Mouse (Mus musculus) myocyte (in vitro differentiated cells): Measurements from ENCODE around the gene Plekhd1. TPM values are rescaled to one million over a fixed set of nuclear protein-coding genes. Genes with fewer than 3 reads are reported as not detected.

Source experiments
- H3K27me3 ChIP-seq: one replicate; pipeline ENCODE4 v1.6.1; 2011; ENCODE audit not compliant: control insufficient read depth, insufficient read depth, insufficient read length
- H3K36me3 ChIP-seq: one replicate; pipeline ENCODE4 v1.6.1; 2011; ENCODE audit not compliant: control insufficient read depth, insufficient read depth
- H3K4me2 ChIP-seq: one replicate; pipeline ENCODE4 v1.6.1; 2011; ENCODE audit warnings: low read depth, control low read depth
- H3K4me3 ChIP-seq: one replicate; pipeline ENCODE4 v1.5.1; 2011; ENCODE audit warnings: mild to moderate bottlenecking, control low read depth, moderate library complexity
- H3K79me2 ChIP-seq: one replicate; pipeline ENCODE4 v1.6.1; 2011; ENCODE audit not compliant: control insufficient read depth, insufficient read depth
- H3ac ChIP-seq: one replicate; pipeline ENCODE4 v1.6.1; 2011; ENCODE audit not compliant: control insufficient read depth, insufficient read length
- CEBPB ChIP-seq: IDR thresholded peaks from 2 replicates; pipeline ENCODE4 v1.6.1; 2011; ENCODE audit warnings: mild to moderate bottlenecking, moderate library complexity; ENCODE audit not compliant: poor library complexity, insufficient read depth, severe bottlenecking
- E2F4 ChIP-seq: IDR thresholded peaks from one replicate; pipeline ENCODE4 v1.6.1; 2011; ENCODE audit warnings: mild to moderate bottlenecking, control low read depth, moderate library complexity; ENCODE audit not compliant: insufficient read depth
- MAX ChIP-seq: IDR thresholded peaks from one replicate; pipeline ENCODE4 v1.6.1; 2011; ENCODE audit warnings: low read depth, mild to moderate bottlenecking, control low read depth
- MYOD1 ChIP-seq, 3 experiments: IDR thresholded peaks; one replicate each; pipeline ENCODE4 v1.6.1; 2011; ENCODE audit warnings: control low read depth in 2 of 3, low read depth in 2 of 3, mild to moderate bottlenecking in 2 of 3, moderate library complexity in 1 of 3; ENCODE audit not compliant: insufficient read length in 2 of 3, control insufficient read depth in 1 of 3
- MYOG ChIP-seq, 3 experiments: IDR thresholded peaks; one replicate each; pipeline ENCODE4 v1.6.1; 2011; ENCODE audit warnings: control low read depth in 2 of 3, low read depth in 2 of 3, mild to moderate bottlenecking in 2 of 3; ENCODE audit not compliant: insufficient read length in 2 of 3, control insufficient read depth in 1 of 3, insufficient read depth in 1 of 3
- POLR2A ChIP-seq: IDR thresholded peaks from one replicate; pipeline ENCODE4 v1.6.1; 2011; ENCODE audit warnings: low read depth, mild to moderate bottlenecking, control low read depth, moderate library complexity; ENCODE audit not compliant: insufficient read length
- POLR2AphosphoS2 ChIP-seq: IDR thresholded peaks from one replicate; pipeline ENCODE4 v1.6.1; 2011; ENCODE audit warnings: low read depth, control low read depth; ENCODE audit not compliant: insufficient read length
- REST ChIP-seq: IDR thresholded peaks from one replicate; pipeline ENCODE4 v1.6.1; 2011; ENCODE audit warnings: mild to moderate bottlenecking, control low read depth, moderate library complexity; ENCODE audit not compliant: insufficient read depth, insufficient read length
- SRF ChIP-seq: IDR thresholded peaks from one replicate; pipeline ENCODE4 v1.6.1; 2011; ENCODE audit warnings: low read depth; ENCODE audit not compliant: control insufficient read depth, insufficient read length
- TCF12 ChIP-seq: IDR thresholded peaks from one replicate; pipeline ENCODE4 v1.6.1; 2011; ENCODE audit warnings: mild to moderate bottlenecking, control low read depth; ENCODE audit not compliant: poor library complexity, insufficient read depth, severe bottlenecking
- TCF3 ChIP-seq: IDR thresholded peaks from one replicate; pipeline ENCODE4 v1.6.1; 2011; ENCODE audit warnings: low read depth, control low read depth; ENCODE audit not compliant: insufficient read length
- USF1 ChIP-seq: IDR thresholded peaks from one replicate; pipeline ENCODE4 v1.6.1; 2011; ENCODE audit warnings: low read depth, mild to moderate bottlenecking, control low read depth, moderate library complexity
- polyA plus RNA-seq: library from polyadenylated mRNA; unstranded; fragments of >200 nt; fragmentation: generic; extraction: Trizol; gene quantifications from one replicate; pipeline ENCODE4 v1.2.1, GENCODE M21; 2012; ENCODE audit warnings: missing spikeins

Gene Plekhd1
- polyA plus RNA-seq, 1 experiment: not detected

DNA sequence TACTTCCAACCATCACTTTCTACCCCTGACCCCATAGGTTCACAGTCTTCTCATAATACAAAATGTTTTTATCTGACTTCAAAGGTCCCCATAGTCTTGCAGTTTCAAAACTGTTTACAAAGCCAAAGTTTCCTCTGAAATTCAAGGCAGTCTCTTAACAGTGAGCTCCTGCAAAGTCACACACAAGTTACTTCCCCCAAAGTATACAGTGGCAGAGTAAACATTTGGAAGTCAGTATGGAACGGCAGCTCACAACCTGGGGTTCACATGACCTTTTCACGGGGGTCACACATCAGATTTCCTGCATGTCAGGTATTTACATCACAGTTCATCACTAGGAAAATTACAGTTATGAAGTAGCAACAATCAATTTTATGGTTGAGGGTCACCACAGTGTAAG, 28.5 kb upstream of the Plekhd1 start:
- TF ChIP-seq USF1 (no peak), E2F4 (no peak), POLR2A (no peak), TCF3 (no peak), CEBPB (no peak), POLR2AphosphoS2 (no peak), MAX (no peak), TCF12 (no peak), MYOG (IDR thresholded peaks at IDR 0.05; ENCODE audit: control insufficient read depth in 1 of 3, insufficient read depth in 1 of 3, insufficient read length in 2 of 3, low read depth in 2 of 3) (no peak)
- Histone ChIP-seq H3K4me3 (no peak overlapping the region), H3K4me2 (no peak overlapping the region), H3ac (no peak overlapping the region), H3K36me3 (peaks cover 17% of the 10 kb centered on the region), H3K79me2 (no peaks in the 10 kb centered on the region), H3K27me3 (no peaks in the 10 kb centered on the region)

- H3ac ChIP-seq: no peak overlapping the region
- peaks cover 26% of the 10 kb centered on the region for H3K36me3 ChIP-seq
- H3K4me2 ChIP-seq: no peak overlapping the region
- no peak overlapping the region for H3K4me3 ChIP-seq
- no peaks in the 10 kb centered on the region for H3K27me3 ChIP-seq
- H3K79me2 ChIP-seq: no peaks in the 10 kb centered on the region
- TF ChIP-seq TCF12 (no peak), POLR2AphosphoS2 (no peak), TCF3 (no peak), MYOG (IDR thresholded peaks at IDR 0.05; ENCODE audit: control insufficient read depth in 1 of 3, insufficient read depth in 1 of 3, insufficient read length in 2 of 3, low read depth in 2 of 3) (no peak), MYOD1 (IDR thresholded peaks at IDR 0.05; ENCODE audit: control insufficient read depth in 1 of 3, insufficient read length in 2 of 3, low read depth in 2 of 3) (no peak), REST (no peak), E2F4 (no peak), MAX (no peak), CEBPB (no peak), POLR2A (no peak), SRF (no peak), USF1 (no peak)
Measured at GRCm38 (mm10) chr12:80668391-80668790, 24.0 kb upstream of the Plekhd1 start.

- TF ChIP-seq REST: no peak
- TF ChIP-seq E2F4: no peak
- TF ChIP-seq SRF: no peak
- no peak for TF ChIP-seq POLR2A
- TF ChIP-seq MYOG (IDR thresholded peaks at IDR 0.05; ENCODE audit: control insufficient read depth in 1 of 3, insufficient read depth in 1 of 3, insufficient read length in 2 of 3, low read depth in 2 of 3): no peak
- no peak for TF ChIP-seq POLR2AphosphoS2
- no peak for TF ChIP-seq MYOD1 (IDR thresholded peaks at IDR 0.05; ENCODE audit: control insufficient read depth in 1 of 3, insufficient read length in 2 of 3, low read depth in 2 of 3)
- TF ChIP-seq MAX: no peak
- TF ChIP-seq CEBPB: no peak
- no peak for TF ChIP-seq TCF3
- TF ChIP-seq TCF12: no peak
- TF ChIP-seq USF1: no peak
- H3K36me3 ChIP-seq: peaks cover 30% of the 10 kb centered on the region
Measured at GRCm38 (mm10) chr12:80673170-80673569, 19.2 kb upstream of the Plekhd1 start.

DNA sequence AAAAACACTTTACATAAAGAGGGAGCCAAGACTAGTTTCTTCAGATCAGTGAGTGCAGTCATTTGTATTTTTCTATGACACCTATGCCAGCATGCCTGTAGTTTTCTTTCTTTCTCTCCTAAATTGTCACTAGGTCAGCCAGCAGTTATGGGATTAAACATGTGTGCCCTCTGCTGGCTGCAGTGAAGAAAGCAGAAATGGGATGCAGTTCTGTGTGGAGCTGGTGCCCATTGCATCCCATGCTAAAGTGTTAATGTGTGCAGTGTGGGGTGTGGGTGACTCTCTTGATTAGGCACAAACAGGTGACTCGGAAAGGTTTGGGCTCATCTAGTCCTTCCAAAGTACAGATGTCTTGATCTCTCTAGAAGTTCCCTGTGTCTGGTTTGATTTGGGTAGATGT, 11.1 kb upstream of the Plekhd1 start:
- H3K4me2 ChIP-seq: no peak overlapping the region
- no peak overlapping the region for H3ac ChIP-seq
- no peaks in the 10 kb centered on the region for H3K27me3 ChIP-seq
- H3K36me3 ChIP-seq: no peaks in the 10 kb centered on the region
- H3K4me3 ChIP-seq: no peak overlapping the region
- H3K79me2 ChIP-seq: no peaks in the 10 kb centered on the region
- TF ChIP-seq SRF: no peak
- TF ChIP-seq TCF12: no peak
- no peak for TF ChIP-seq TCF3
- no peak for TF ChIP-seq CEBPB
- no peak for TF ChIP-seq USF1
- no peak for TF ChIP-seq MYOD1 (IDR thresholded peaks at IDR 0.05; ENCODE audit: control insufficient read depth in 1 of 3, insufficient read length in 2 of 3, low read depth in 2 of 3)
- TF ChIP-seq POLR2AphosphoS2: no peak
- TF ChIP-seq E2F4: no peak
- no peak for TF ChIP-seq MYOG (IDR thresholded peaks at IDR 0.05; ENCODE audit: control insufficient read depth in 1 of 3, insufficient read depth in 1 of 3, insufficient read length in 2 of 3, low read depth in 2 of 3)
- TF ChIP-seq REST: no peak
- TF ChIP-seq POLR2A: no peak
- no peak for TF ChIP-seq MAX

More at GRCm38 (mm10) chr12:80673170-80673569, 19.2 kb upstream of the Plekhd1 start:
- Histone ChIP-seq H3K4me3 (no peak overlapping the region), H3ac (no peak overlapping the region), H3K79me2 (no peaks in the 10 kb centered on the region), H3K27me3 (no peaks in the 10 kb centered on the region), H3K4me2 (no peak overlapping the region)

DNA sequence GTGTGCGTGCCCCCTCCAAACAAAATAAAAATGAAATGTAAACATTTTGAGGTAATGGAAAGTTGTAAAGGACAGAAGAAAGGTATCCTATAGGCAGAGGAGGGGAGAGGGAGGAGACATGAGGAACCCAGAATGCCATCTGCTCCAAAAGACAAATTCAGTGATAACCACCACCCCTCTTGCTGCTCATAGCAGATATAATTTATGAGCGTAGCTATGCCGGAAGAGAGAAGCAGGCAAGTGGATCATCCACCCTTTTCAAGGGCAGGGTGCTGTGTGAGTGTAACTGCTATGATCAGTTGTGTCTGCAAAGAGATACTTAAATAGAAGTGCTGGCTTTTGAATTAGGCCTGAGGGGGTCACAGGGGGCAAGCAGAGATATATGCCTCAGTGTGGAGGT, 8.8 kb upstream of the Plekhd1 start:
- no peak overlapping the region for H3ac ChIP-seq
- TF ChIP-seq USF1: no peak
- TF ChIP-seq SRF: no peak
- no peak for TF ChIP-seq POLR2A
- TF ChIP-seq CEBPB: no peak
- no peak for TF ChIP-seq E2F4
- no peak for TF ChIP-seq POLR2AphosphoS2
- TF ChIP-seq TCF3: no peak
- TF ChIP-seq TCF12: no peak
- no peak for TF ChIP-seq REST
- TF ChIP-seq MAX: no peak
- TF ChIP-seq MYOD1 (IDR thresholded peaks at IDR 0.05; ENCODE audit: control insufficient read depth in 1 of 3, insufficient read length in 2 of 3, low read depth in 2 of 3): no peak
- no peak for TF ChIP-seq MYOG (IDR thresholded peaks at IDR 0.05; ENCODE audit: control insufficient read depth in 1 of 3, insufficient read depth in 1 of 3, insufficient read length in 2 of 3, low read depth in 2 of 3)
- no peak overlapping the region for H3K4me2 ChIP-seq
- H3K27me3 ChIP-seq: no peaks in the 10 kb centered on the region
- H3K79me2 ChIP-seq: no peaks in the 10 kb centered on the region
- H3K36me3 ChIP-seq: no peaks in the 10 kb centered on the region
- no peak overlapping the region for H3K4me3 ChIP-seq
